Mouse (Mus musculus) cerebellum, adult 11-12 months (tissue): ENCODE data around the gene Pip5kl1.
A peak's percentile ranks its signal among the peaks of the same experiment; 100 is the strongest.

Source experiments
- DNase-seq: peaks from one replicate; pipeline ENCODE4 v3.0.0; 2022

Gene Pip5kl1

DNA sequence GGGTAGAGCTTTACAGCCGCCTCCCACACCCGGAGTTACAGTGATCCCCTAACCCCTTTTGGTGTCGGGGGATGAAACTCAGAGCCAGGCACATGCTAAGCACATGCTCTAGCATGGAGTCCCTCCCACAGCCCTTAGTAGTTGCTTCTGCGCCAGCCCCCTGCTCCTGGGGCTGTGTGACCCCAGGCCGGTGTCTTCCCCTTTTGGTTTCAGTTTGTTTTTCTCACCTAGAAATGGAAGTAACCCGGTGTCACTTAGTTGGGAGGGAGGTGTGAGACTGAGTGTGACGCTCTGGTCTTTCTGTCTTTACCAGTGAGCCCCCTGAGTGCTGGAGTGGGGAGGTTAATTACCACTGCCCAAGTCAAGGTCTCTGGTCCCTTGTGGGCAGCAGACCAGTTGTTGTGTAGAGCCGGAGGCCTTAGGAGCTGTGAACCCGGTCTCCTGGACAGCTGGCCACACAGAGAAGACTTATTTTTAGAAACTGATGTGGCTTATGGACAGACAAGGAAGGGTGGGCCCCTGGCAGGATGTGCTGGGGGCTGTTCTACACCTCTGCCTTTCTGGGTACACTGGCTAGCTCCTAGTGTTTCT, 13.2 kb downstream of the Pip5kl1 start:
- DNase-seq, result peak; percentile 64

DNA sequence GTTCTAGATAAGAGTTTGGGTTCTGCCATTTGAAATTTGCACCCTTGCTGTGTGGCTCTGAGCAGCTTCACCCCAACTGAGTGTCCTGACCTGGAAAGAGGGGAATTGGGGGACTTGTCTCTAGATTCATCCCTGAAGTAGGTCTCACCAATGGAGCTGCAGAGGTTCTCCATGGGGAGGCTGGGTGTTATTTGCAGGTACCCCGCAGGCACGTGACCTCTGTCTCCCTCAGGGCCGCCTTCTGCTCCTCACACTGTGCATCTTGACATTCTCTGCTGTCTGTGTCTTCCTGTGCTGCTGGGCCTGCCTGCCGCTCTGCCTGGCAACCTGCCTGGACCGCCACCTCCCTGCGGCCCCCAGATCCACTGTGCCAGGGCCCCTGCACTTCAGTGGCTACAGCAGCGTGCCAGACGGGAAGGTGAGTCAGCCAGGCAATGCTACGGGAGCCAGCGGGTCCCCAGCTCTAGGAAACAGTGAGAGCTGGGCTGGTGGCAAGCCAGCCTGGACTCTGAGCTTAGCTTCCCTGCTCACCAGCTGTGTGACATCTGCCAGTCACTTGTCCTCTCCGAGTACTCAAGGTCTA, 14.7 kb downstream of the Pip5kl1 start:
- DNase-seq, result peak; percentile 94

DNA sequence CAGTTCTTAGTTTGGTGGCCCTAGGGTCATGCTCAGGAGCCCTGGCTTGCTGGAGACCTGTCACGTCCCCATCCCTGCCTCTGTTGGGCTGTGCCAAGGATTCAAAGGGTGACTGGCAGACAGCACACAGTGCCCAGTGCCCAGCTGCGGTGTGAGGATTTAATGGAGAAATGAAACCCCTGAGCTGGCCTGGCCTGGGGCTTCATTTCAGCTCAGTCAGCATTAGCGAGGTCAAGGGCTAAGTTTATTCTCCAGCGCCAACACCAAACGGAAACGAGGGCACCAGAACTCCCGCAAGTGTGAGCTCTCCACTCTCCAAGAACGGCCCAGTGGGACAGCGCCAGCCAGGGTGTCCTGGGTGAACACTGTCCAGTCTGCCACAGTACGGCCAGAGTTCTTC, 15.6 kb downstream of the Pip5kl1 start:
- DNase-seq, result peak; percentile 58

DNA sequence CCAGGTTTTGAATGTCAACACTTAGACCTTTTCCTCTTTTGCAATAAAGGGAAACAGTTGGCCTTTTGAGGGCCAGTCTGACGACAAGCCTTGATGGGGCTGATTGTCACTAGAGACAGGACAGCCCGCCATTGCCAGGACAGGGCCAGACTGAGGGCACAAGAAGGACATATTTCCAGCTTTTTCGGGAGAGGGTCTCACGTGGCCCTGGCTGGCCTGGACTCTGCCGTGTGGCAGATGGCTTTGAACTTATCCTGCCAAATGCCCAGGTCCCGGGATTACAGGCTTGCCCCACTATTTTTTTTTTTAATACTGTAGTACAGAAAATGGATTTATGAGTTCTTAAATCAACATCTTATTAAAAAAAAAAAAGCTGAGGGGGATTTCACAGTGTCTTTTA, 16.7 kb downstream of the Pip5kl1 start:
- DNase-seq, result peak; percentile 72

DNA sequence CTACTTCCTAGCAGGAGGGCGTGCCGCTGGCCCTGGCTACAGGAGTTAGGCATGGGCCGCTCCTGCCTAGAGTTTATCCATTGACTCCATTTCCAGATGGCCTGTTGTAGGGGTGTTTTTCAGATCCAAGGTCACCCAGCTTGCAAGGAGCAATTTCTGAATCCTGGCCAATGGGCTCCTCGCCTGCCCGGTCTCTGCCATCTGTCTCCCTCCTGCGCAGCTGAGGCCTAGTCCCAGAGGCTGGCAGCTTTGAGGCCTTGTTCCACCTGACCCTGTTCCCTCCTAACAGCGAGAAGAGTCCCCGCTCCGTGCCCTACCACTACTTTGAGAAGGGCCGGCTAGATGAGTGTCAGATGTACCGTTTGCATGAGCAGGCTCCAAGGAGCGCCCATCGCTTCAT, 22.1 kb downstream of the Pip5kl1 start:
- peak; percentile 95 for DNase-seq

DNA sequence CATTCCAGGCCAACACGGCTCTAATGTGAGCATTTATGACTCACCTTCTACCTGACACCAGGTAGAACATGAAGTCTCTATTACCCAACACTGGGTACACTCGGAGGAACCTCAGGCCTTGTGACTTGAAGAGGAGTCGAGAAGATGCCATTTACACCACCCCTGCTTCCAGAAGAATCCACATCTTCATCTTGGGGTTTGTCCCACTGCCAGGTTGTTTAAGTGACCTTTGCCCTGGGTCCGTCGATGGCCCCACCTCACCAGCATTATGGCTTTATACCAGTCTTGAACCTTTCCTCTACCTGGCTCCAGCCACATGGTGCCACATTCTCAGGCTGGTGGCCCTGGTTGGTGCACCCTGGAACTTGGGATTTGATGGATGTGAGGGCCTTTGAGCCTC, 22.7 kb downstream of the Pip5kl1 start:
- no peak for DNase-seq

DNA sequence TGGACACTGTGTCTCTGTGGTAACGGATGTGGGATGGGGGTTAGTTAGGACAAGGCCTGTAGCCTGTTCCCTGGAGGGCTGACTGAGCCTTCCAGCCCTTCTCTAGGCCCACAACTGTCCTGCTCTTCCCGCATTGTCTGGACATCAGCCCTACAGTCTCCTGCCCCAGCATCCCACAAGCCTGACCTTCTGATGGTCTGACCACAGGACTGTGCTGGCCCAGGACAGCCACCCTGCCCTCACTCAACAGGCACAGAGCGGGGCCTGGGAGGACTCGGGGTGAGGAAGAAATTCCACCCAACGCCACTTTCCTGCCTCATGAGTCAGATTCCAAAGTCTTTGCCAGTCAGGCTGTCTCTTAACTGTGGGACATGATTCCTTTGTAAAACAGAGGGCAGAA, 23.1 kb downstream of the Pip5kl1 start:
- no peak for DNase-seq

DNA sequence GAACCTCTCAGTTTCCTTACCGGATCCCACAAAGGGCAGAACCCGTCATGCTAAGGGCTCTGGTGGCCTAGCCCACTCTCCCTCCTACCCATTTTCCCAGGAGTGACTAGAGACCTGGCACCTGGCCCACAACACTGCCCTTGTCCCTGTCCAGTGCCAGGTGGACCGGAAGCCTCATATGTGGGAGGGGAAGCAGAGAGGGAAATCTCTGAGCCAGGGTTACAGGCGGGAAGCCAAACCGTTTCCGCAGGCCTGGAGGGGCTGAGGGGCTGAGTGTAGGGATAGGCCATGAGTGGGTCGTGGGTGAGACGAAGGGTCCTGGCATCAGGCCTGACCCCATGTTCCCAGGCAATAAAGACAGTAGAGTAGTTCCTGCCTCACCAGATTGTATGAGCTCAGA, 23.9 kb downstream of the Pip5kl1 start:
- DNase-seq, result peak; percentile 80

DNA sequence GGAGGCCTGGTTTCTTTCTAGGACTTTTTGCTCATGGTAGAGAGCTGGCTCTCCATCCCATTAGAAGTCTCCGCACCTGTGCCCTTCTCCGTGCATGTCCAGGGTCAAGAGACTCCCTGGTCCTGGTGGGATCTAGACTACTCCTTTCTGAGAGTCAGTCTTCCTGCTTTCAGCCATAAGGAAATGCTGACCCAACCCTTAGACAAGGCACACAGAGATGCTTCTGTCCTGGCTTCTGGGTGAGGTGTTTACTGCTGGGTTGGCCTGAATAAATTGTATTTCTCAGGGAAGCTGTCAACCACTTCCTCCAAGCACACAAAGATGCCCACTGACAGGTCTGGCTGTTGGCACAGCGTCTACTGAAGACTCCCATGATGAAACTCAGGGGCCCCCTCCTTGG, 24.8 kb downstream of the Pip5kl1 start, which contains the start of gene St6galnac6:
TSS of gene St6galnac6 (plus strand) at position 301 of the 400 bp plus-strand sequence.
- DNase-seq, result no peak

DNA sequence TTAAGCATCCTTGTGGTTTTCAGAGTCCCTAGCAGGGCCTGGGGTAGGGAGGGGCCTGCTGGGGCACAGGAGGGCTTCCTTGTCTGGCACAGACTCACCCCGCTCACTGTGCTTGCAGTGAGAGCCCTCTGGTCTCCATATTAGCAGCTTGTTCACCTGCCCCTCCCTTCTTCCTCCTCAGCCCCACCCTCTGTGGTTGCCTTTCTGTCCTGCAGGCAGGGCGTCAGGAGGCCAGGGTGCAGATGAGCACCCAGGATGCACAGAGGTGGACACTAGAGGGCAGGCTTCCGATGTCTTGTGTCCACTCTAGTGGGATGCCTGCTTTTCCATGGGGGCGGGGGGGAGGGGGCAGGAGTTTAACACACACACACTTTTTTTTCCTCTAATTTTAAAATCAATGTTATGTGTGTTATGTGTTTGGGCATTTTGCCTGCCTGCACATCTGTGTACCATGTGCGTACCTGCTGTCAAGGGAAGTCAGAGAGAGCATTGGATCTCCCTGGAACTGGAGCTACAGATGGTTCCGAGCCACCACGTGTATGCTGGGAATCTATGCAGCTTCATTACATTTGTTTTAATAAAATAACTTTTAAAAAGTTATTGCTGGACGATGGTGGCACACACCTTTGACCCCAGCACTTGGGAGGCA, 26.9 kb downstream of the Pip5kl1 start:
- peak; percentile 77 for DNase-seq

DNA sequence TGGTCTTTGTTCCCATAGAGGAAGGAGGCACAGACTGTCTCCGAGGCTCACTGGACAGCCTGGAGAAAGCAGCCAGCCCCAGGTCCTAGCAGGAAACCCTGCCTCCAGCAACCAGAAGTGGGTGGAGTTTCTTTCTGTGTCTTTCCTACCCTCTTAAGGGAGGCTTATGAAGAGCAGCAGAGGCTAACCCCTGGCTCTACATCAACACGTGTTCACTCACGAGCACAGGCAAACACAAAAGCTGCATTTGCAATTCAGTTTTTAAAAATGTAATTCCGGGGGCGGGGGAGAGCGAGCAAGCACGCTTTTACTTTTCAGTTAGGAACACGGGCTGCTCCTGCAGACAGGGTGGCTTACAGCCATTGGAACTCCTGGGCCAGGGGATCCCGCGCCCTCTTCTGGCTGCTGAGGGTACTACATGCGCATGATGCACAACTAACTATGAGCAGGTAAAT, 28.0 kb downstream of the Pip5kl1 start:
- peak; percentile 88 for DNase-seq

DNA sequence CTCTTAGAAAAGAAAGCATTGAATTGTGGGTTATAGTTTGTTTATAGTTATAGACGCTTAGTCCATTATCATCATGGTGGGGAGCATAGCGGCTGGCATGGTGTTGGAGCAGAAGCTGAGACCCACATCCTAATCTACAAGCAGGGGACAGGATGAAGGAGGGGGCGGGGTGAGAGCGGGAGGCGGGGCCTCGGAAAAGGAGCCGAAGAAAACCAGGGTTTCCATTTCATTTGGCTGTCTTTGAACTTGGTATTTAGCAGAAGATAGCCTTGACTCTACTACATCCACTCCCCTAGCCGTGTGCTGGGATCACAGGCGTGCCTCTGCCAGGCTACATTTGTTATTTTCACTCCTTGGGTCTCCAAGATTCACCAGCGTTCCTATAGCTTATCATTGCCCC, 30.0 kb downstream of the Pip5kl1 start:
- no peak for DNase-seq

DNA sequence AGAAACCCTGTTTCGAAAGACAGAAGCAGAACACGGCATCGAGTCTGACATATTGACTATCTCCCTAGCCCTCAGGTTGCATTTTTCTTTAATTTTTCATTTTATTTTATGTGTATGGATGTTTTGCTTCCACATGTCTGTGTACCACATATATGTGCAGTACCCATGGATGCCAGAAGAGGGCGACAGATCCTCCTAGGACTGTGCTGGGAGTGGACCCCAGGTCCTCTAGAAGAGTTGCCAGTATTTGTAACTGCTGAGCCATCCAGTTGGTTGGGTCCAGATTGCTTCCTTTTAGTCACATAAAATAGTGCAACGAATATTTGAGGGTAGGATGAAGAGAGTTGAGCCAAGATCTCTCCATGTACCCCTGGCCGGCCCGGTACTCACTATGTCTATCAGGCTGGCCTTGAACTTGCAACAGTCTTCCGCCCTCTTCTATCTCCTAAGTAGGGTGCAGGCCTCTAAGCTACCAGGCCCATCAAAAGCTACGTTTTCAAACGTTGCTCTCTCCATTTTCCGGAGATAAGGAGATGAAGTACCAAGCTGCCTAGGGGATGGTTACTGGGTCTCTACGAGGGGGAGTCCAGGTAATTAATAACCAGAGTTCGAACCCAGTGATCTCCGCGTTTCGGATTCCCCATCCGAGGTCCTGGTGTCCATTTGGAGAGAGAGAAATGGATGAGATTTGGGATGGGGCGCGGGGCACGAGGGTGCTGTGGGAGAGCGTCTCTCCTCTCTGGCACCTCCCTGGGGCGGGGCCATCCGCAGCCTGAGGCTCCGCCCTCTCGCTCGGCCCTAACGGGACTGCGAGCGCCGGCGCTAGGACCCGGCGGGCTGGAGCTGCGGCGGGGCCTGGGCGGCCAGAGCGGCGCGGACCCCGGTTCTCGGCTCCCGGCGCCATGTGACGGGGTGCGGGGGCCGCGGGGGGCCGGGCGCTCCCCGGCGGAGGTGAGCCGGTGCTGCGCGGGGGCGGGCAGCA, 31.9 kb downstream of the Pip5kl1 start:
- DNase-seq, result peak; percentile 91

DNA sequence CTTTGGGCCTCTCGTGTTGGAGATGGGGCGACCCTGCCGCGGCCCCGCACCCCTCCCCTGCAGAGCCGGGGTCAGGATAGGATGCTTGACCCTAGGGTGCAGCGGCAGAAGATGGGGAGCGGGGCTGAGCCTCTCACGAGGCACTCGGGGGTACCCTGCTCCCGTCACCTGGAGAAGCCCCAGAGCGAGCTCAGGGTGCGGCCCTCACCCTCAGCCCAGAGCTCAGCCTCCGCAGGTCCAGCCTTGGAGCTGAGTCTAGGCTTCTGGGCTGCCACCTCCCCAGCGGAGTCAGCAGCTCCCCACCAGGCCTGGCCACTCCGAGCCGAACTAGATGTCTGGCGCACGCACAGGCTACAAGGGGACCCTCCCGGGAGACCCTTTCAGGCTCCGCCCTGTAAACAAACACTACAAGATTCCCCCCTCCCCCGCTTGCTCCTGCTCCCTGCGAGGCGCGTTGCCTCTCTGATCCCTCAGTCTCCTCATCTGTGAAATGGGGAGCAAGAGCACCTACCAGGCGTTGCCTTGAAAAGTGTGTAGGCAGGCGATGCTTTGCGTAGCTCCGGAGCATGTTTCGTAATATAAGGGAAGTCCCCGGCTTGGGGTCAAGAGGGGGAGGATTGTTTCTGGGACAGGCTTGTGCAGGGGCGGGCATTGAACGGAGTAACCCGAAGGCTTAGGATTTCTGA, 32.8 kb downstream of the Pip5kl1 start:
- peak; percentile 77 for DNase-seq

DNA sequence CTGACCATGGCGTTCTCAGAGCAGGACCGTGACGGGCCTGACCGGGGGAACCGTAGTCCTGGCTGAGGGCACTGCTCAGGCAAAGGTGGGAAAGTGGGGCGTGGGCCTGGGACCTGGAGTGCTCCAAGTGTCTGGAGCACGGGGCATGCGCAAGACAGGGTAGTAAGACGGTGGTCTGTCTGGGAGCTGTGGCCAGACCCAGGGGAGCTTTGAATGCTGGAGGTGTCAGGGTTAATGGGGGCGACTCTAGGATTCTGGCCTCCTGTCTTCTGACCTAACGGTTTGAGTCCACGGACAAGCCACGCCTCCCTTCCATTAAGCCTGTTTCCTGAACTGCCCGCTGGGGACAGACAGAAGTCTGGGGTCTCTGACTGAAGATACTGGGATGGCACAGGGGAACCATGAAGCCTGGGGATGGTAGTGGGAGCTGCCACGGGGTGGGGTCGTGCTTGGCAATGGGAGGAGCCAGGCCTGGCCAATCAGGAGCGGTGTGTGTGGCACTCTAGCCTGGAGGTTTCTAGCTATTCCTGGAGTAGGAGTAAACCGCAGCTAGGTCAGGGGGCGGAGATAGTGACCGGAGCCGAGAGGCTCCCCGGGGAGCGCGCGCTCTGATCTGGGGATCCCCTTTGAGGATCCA, 33.7 kb downstream of the Pip5kl1 start:
- peak; percentile 82 for DNase-seq

DNA sequence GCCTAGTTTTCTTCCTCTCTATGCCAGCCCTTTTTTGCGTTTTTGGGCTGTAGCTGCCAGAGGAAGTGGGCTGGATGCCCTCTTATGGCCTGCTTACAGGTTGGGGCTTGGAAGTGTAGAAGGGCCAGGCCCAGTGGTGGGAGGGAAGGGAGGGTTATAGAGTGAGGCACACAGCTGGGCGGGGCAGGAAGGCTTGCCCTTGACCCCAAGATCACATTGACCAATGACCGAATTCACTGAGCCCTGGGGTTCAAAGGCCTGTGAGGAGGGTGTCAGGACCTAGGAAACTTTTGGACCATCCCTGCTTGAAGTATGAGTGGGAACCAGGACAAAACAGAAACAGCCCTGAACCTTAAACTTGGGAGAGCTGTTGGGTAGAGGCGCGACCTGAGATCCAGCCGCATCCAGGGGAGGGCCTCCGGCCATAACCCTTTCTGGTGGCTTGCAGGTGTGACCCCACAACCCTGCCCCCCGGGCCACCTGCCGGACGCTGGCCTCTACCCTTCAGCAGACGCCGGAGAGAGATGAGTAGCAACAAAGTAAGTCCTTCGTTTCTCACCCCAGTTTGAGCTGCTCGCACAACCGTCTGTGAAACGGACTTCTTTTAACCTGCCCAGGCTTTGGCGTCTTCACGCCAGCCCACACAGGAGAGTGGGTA, 34.3 kb downstream of the Pip5kl1 start:
- no peak for DNase-seq

DNA sequence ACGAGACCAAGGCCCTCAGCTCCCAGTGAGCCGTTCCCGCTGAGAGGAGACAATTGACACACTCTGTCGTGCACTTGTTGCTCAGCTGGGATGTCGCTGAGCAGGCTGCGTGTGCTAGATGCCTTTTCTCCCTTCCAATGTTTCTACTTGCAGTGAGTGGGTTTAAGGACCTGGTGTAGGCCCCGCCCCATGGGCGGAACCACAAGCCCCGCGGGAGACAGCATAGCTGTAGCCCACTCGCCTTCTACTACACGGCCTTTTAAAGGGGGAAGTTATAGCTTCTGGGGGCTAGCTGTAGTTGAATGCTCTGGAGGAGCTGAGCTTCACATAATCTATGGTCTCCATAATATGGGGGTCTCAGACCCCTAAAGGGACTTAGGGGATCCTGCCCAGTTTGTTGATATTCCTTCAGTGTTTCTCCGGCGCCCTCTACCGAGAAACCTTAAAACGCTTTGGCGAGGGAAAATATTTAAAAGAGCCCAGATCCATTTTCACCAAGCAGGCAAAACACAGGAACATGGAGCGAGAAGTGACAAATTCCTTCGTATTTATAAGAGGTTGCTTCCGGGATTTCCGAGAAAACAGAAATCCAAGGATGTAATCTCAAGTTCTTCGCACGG, 36.1 kb downstream of the Pip5kl1 start:
- no peak for DNase-seq

DNA sequence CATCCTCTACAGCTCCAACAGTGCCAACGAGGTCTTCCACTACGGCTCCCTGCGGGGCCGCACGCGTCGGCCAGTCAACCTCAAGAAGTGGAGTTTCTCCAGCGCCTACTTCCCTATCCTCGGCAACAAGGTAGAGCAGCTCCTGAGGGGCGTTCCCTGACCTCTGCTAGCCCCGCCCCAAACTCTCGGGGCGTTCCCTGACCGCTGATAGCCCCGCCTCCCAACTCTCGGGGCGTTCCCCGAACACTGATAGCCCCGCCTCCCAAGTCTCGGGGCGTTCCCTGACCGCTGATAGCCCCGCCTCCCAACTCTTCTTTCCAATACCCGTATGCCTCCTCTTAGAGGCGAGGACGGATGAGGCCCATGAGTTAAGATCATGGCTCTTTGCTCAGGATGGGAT, 37.7 kb downstream of the Pip5kl1 start:
- no peak for DNase-seq

DNA sequence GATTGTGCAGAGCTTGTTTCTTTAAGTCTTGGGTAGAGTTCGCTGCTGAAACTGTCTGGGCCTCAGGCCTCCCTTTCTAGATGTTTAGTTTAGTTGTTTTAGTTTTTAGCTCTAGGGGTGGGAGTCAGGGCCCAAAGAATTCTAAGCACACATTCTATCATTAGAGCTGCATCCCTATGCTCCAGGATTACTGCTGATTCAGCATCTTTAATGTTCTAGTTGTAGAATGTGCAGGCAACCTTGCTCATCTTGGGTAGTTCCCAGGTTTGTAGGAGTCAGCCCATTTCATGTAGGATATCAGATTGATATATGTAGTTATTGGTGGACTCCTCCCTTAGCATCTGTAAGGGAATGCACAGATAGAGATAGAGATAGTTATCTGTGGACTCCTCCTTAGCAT, 42.5 kb downstream of the Pip5kl1 start:
- DNase-seq, result no peak

DNA sequence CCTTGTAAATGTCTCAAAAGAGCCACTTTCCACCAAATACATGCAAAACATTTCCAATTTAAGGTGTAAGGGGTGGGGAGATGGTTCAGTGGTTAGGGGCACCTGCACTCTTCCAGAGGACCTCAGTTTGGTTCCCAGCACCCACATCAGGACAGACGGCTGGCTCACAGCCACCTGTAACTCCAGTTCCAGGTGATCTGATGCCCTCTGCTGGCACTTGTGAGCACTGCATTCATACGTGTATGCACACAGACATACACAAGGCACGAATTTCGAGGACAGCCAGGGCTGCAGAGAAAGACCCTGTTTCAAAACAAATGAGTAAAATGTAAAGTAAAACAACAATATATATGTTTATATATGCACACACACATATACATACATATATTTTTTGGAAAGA, 43.0 kb downstream of the Pip5kl1 start:
- DNase-seq, result no peak

DNA sequence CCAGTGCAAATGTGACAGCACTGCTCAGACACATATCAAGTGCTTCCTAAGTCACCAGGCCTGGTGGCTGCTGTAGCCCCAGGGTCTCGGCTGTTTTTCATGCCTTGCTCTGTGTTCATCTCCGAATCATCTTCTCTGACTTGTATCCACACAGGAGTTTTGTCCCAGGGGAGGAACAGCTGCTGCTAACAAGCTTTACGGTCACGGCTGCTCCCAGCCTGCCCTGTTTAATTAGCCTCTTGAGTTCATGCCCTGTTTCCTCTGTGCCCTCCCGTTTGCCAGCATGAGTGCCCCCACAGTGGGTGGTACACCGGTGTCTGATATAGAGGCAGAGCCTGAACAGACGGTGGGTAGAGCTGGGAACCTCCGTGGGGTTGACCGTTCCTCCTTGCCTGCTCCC, 43.5 kb downstream of the Pip5kl1 start:
- no peak for DNase-seq
